Comparison of ENCODE assay signal across 8 mouse cellular contexts in the genomic region with DNA sequence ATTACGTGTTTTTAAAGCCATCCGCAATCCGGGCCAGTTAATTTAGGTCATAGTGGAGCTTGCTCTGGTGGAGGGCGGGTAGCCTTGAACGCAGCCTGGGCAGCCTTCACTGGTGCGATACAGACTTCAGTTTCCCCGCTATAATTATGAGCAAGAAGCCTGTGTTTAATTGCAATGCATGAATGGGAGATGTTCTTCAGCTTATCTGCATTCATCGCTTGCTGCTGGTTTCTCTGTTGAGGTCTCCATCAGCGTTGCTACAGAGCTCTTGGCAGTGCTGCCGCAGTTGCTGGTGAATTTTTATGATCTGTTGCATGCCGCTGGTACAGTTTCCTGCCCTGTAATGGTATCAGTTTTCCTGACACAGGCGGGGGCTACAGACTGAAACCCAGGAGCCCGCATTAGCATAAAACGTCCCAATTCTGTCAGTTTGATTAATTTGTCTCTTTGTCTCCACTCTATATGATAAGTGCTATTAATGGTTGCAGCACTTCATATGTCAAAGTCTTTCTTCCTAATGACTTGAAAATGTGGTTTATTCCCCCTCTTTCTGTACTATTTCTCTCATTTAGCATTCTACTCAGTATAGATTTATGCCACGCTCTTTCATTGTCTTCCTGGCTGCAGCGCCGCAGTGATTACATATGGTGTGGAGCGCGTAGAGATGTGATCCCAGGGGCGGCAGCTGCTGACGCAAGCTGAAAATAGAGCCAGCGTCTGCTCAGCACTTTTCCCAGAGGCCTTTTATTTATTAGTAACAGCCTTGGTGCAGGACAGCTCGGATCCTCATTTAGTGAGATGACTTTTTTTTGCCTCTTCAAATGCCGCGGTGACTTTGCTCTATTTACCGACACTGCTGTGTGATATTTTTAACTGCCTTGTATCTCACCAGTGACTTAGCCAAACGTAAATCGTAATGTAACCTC.
DNase-seq lines count a peak whose midpoint lies in the region; ATAC-seq and TF ChIP-seq lines count a peak whose summit lies in the region.

No protein-coding gene starts in this region.

- DNase-seq in adrenal gland, postnatal 36 days: peak; percentile 38 to 44
- DNase-seq in cerebellum, postnatal 25 days: peak; percentile 46 to 59
- DNase-seq in gastrocnemius, postnatal 10 days: peak; percentile 42
- DNase-seq in hindbrain, postnatal 0 days (ENCODE audit: low spot score): peak; percentile 86
- DNase-seq in left cerebral cortex, postnatal 14 days (ENCODE audit: low spot score in 2 of 2): peak; percentile 51 to 58
- DNase-seq in thymus, adult 2 months: no peak
- no peak for DNase-seq in thymus, postnatal 25 days

- peak overlapping the region; percentile 57 for H3K4me2 ChIP-seq in hindbrain, postnatal 0 days (ENCODE audit: low read depth, low read length)
- peak overlapping the region; percentile 51 for H3K4me2 ChIP-seq in midbrain, embryonic 15.5 days

- H3K9ac ChIP-seq in hindbrain, postnatal 0 days (replicated peaks; ENCODE audit: low read length): peak overlapping the region; percentile 41
- H3K9ac ChIP-seq in midbrain, embryonic 15.5 days: peak overlapping the region; percentile 11

- peak overlapping the region; percentile 79 for H3K27ac ChIP-seq in hindbrain, postnatal 0 days
- peak overlapping the region; percentile 75 for H3K27ac ChIP-seq in midbrain, embryonic 15.5 days
- H3K27ac ChIP-seq in thymus, adult 2 months (ENCODE audit: control insufficient read depth, insufficient read depth, low read length): no peak overlapping the region

- H3K4me3 ChIP-seq in hindbrain, postnatal 0 days (ENCODE audit: low read length): peak overlapping the region; percentile 23
- peak overlapping the region; percentile 16 for H3K4me3 ChIP-seq in midbrain, embryonic 15.5 days
- no peak overlapping the region for H3K4me3 ChIP-seq in thymus, adult 2 months (ENCODE audit: control insufficient read depth, insufficient read depth, low read length)

- WGBS in hindbrain, postnatal 0 days: 7% methylated on average over 28 of the region's 28 CpGs
- 8% methylated on average over 28 of the region's 28 CpGs for WGBS in midbrain, embryonic 15.5 days
- 36% methylated on average over 28 of the region's 28 CpGs for WGBS in thymus, adult 2 months

- TF ChIP-seq CTCF in hindbrain, postnatal 0 days (IDR thresholded peaks at IDR 0.05; ENCODE audit: low read depth): no peak
- no peak for TF ChIP-seq CTCF in thymus, adult 2 months (IDR thresholded peaks at IDR 0.05; ENCODE audit: borderline replicate concordance, control insufficient read depth, extremely low read depth, insufficient read depth, low read length, poor library complexity)

- H3K9me3 ChIP-seq in hindbrain, postnatal 0 days (ENCODE audit: low read length): no peaks in the 10 kb centered on the region
- H3K9me3 ChIP-seq in midbrain, embryonic 15.5 days: no peaks in the 10 kb centered on the region

- no peaks in the 10 kb centered on the region for H3K27me3 ChIP-seq in hindbrain, postnatal 0 days (ENCODE audit: insufficient read depth, low read length)
- H3K27me3 ChIP-seq in midbrain, embryonic 15.5 days (replicated peaks): no peaks in the 10 kb centered on the region
- H3K27me3 ChIP-seq in thymus, adult 2 months (ENCODE audit: control insufficient read depth, insufficient read depth, low read length): no peaks in the 10 kb centered on the region

- H3K4me1 ChIP-seq in hindbrain, postnatal 0 days (ENCODE audit: insufficient read depth, low read length): peaks cover 27% of the 10 kb centered on the region
- peaks cover 65% of the 10 kb centered on the region for H3K4me1 ChIP-seq in midbrain, embryonic 15.5 days
- no peaks in the 10 kb centered on the region; the same call in 1 of the 2 replicates for H3K4me1 ChIP-seq in thymus, adult 2 months (replicated peaks; ENCODE audit: control insufficient read depth, insufficient read depth, low read length)

- intact Hi-C loops in left cerebral cortex, postnatal 14 days (cut with DNase I): loop anchor here (5.0 to 10.0 kb wide), 2 partner anchors 99 to 476 kb away; no protein-coding TSS in a partner anchor

- ATAC-seq in hindbrain, postnatal 0 days: peak; percentile 82
- peak; percentile 85 for ATAC-seq in midbrain, embryonic 15.5 days (replicated peaks)

- H3K36me3 ChIP-seq in hindbrain, postnatal 0 days (ENCODE audit: insufficient read depth, low read length): no peaks in the 10 kb centered on the region
- no peaks in the 10 kb centered on the region for H3K36me3 ChIP-seq in midbrain, embryonic 15.5 days (replicated peaks)
- H3K36me3 ChIP-seq in thymus, adult 2 months (ENCODE audit: control insufficient read depth, insufficient read depth, low read length): no peaks in the 10 kb centered on the region

- TF ChIP-seq POLR2A in thymus, adult 2 months (IDR thresholded peaks at IDR 0.05; ENCODE audit: control insufficient read depth, extremely low read depth, insufficient read depth, low read length, poor library complexity): no peak

Comparison
In these comparisons a context has a peak if more than half of its experiments do, and no peak if none do; other contexts are left out.
1. DNase-seq: peak in adrenal gland, postnatal 36 days (2 of 2), cerebellum, postnatal 25 days (2 of 2), gastrocnemius, postnatal 10 days (single experiment), hindbrain, postnatal 0 days (single experiment) and left cerebral cortex, postnatal 14 days (2 of 2); none in thymus, adult 2 months (single experiment) and thymus, postnatal 25 days (single experiment).